Mouse (Mus musculus) lung, postnatal 0 days (tissue): Measurements from ENCODE around the gene Arhgap21.

Source experiments
- CTCF ChIP-seq: IDR thresholded peaks from 2 replicates; pipeline ENCODE4 v1.5.1; 2016; ENCODE audit warnings: antibody characterized with exemption, mild to moderate bottlenecking
- EP300 ChIP-seq: IDR thresholded peaks from 2 replicates; pipeline ENCODE4 v1.6.1; 2016; ENCODE audit warnings: antibody characterized with exemption, mild to moderate bottlenecking, control low read depth

GRCm38 (mm10) chr2:20902981-20903645 is 65.6 kb downstream of the Arhgap21 start:
- TF ChIP-seq CTCF (no peak), EP300 (no peak)
